Mouse (Mus musculus): ENCODE results near the gene C2cd2. TPM values are rescaled to one million over a fixed set of nuclear protein-coding genes. Genes with fewer than 3 reads are reported as not detected.

The C2cd2 gene
- polyA plus RNA-seq, 1 experiment from 2014 or later: 15.5 TPM

GRCm38 (mm10) chr16:97960348-97960747 lies 2.0 kb downstream of the C2cd2 start:
- Histone ChIP-seq H3K27ac (no peak overlapping the region), H3K36me3 (ENCODE audit: insufficient read depth, low read length) (peaks cover 5% of the 10 kb centered on the region; the same call in 1 of the 2 replicates), H3K4me3 (replicated peaks; ENCODE audit: low read depth, low read length) (no peak overlapping the region), H3K4me2 (ENCODE audit: low read length) (no peak overlapping the region), H3K9me3 (replicated peaks; ENCODE audit: low read length) (no peaks in the 10 kb centered on the region), H3K4me1 (replicated peaks; ENCODE audit: insufficient read depth, low read length) (peaks cover 6% of the 10 kb centered on the region; the same call in 1 of the 2 replicates), H3K27me3 (ENCODE audit: insufficient read depth, low read length) (no peaks in the 10 kb centered on the region), H3K9ac (ENCODE audit: low read depth, low read length) (no peak overlapping the region)
- DNase-seq (ENCODE audit: low spot score): no peak
- no peak for TF ChIP-seq CTCF (IDR thresholded peaks at IDR 0.05; ENCODE audit: low read depth)
- 85% methylated on average over 3 of the region's 3 CpGs for WGBS
- ATAC-seq (replicated peaks; ENCODE audit: low FRiP score, low read depth): no peak

- no peaks in the 10 kb centered on the region for H3K9me3 ChIP-seq (replicated peaks; ENCODE audit: low read length)
- H3K9ac ChIP-seq (ENCODE audit: low read depth, low read length): no peak overlapping the region
- no peak overlapping the region for H3K4me2 ChIP-seq (ENCODE audit: low read length)
- H3K4me1 ChIP-seq (replicated peaks; ENCODE audit: insufficient read depth, low read length): peaks cover 6% of the 10 kb centered on the region; the same call in 1 of the 2 replicates
- peaks cover 5% of the 10 kb centered on the region; the same call in 1 of the 2 replicates for H3K36me3 ChIP-seq (ENCODE audit: insufficient read depth, low read length)
- H3K27ac ChIP-seq: no peak overlapping the region
- H3K4me3 ChIP-seq (replicated peaks; ENCODE audit: low read depth, low read length): no peak overlapping the region
- H3K27me3 ChIP-seq (ENCODE audit: insufficient read depth, low read length): no peaks in the 10 kb centered on the region
- ATAC-seq (replicated peaks; ENCODE audit: low FRiP score, low read depth) (no peak), DNase-seq (ENCODE audit: low spot score) (no peak)
- TF ChIP-seq CTCF (IDR thresholded peaks at IDR 0.05; ENCODE audit: low read depth): no peak
Measured at GRCm38 (mm10) chr16:97958401-97958973, 3.9 kb downstream of the C2cd2 start.

GRCm38 (mm10) chr16:97957626-97958025 lies 4.8 kb downstream of the C2cd2 start:
- ATAC-seq (replicated peaks; ENCODE audit: low FRiP score, low read depth) (no peak), DNase-seq (ENCODE audit: low spot score) (no peak)
- no peak overlapping the region for H3K4me2 ChIP-seq (ENCODE audit: low read length)
- H3K4me1 ChIP-seq (replicated peaks; ENCODE audit: insufficient read depth, low read length): peaks cover 6% of the 10 kb centered on the region; the same call in 1 of the 2 replicates
- no peak overlapping the region for H3K27ac ChIP-seq
- H3K4me3 ChIP-seq (replicated peaks; ENCODE audit: low read depth, low read length): no peak overlapping the region
- no peak overlapping the region for H3K9ac ChIP-seq (ENCODE audit: low read depth, low read length)
- H3K9me3 ChIP-seq (replicated peaks; ENCODE audit: low read length): no peaks in the 10 kb centered on the region
- no peak for TF ChIP-seq CTCF (IDR thresholded peaks at IDR 0.05; ENCODE audit: low read depth)
- H3K36me3 ChIP-seq (ENCODE audit: insufficient read depth, low read length): peaks cover 8% of the 10 kb centered on the region; the same call in 1 of the 2 replicates
- no peaks in the 10 kb centered on the region for H3K27me3 ChIP-seq (ENCODE audit: insufficient read depth, low read length)

- H3K36me3 ChIP-seq (ENCODE audit: insufficient read depth, low read length): peaks cover 24% of the 10 kb centered on the region
- no peaks in the 10 kb centered on the region for H3K27me3 ChIP-seq (ENCODE audit: insufficient read depth, low read length)
- H3K9ac ChIP-seq (ENCODE audit: low read depth, low read length): no peak overlapping the region
- peaks cover 6% of the 10 kb centered on the region; the same call in 1 of the 2 replicates for H3K4me1 ChIP-seq (replicated peaks; ENCODE audit: insufficient read depth, low read length)
- H3K4me2 ChIP-seq (ENCODE audit: low read length): no peak overlapping the region
- no peak for TF ChIP-seq CTCF (IDR thresholded peaks at IDR 0.05; ENCODE audit: low read depth)
- H3K27ac ChIP-seq: no peak overlapping the region
- 76% methylated on average over 2 of the region's 2 CpGs for WGBS
- no peaks in the 10 kb centered on the region for H3K9me3 ChIP-seq (replicated peaks; ENCODE audit: low read length)
- H3K4me3 ChIP-seq (replicated peaks; ENCODE audit: low read depth, low read length): no peak overlapping the region
- ATAC-seq (replicated peaks; ENCODE audit: low FRiP score, low read depth) (no peak), DNase-seq (ENCODE audit: low spot score) (no peak)
Measured at GRCm38 (mm10) chr16:97956011-97956410, 6.4 kb downstream of the C2cd2 start.

GRCm38 (mm10) chr16:97953300-97953699 lies 9.1 kb downstream of the C2cd2 start:
- H3K4me2 ChIP-seq (ENCODE audit: low read length): no peak overlapping the region
- 90% methylated on average over 2 of the region's 2 CpGs for WGBS
- TF ChIP-seq CTCF (IDR thresholded peaks at IDR 0.05; ENCODE audit: low read depth): no peak
- ATAC-seq (replicated peaks; ENCODE audit: low FRiP score, low read depth): no peak
- no peak overlapping the region for H3K9ac ChIP-seq (ENCODE audit: low read depth, low read length)
- H3K4me3 ChIP-seq (replicated peaks; ENCODE audit: low read depth, low read length): no peak overlapping the region
- H3K9me3 ChIP-seq (replicated peaks; ENCODE audit: low read length): no peaks in the 10 kb centered on the region
- DNase-seq (ENCODE audit: low spot score): no peak
- no peaks in the 10 kb centered on the region for H3K4me1 ChIP-seq (replicated peaks; ENCODE audit: insufficient read depth, low read length)
- no peak overlapping the region for H3K27ac ChIP-seq
- no peaks in the 10 kb centered on the region for H3K27me3 ChIP-seq (ENCODE audit: insufficient read depth, low read length)
- peaks cover 41% of the 10 kb centered on the region for H3K36me3 ChIP-seq (ENCODE audit: insufficient read depth, low read length)

GRCm38 (mm10) chr16:97952801-97953200 lies 9.6 kb downstream of the C2cd2 start:
- no peak for DNase-seq (ENCODE audit: low spot score)
- 90% methylated on average over 9 of the region's 9 CpGs for WGBS
- Histone ChIP-seq H3K4me1 (replicated peaks; ENCODE audit: insufficient read depth, low read length) (no peaks in the 10 kb centered on the region), H3K27me3 (ENCODE audit: insufficient read depth, low read length) (no peaks in the 10 kb centered on the region), H3K4me3 (replicated peaks; ENCODE audit: low read depth, low read length) (no peak overlapping the region), H3K27ac (no peak overlapping the region), H3K9ac (ENCODE audit: low read depth, low read length) (no peak overlapping the region), H3K4me2 (ENCODE audit: low read length) (no peak overlapping the region), H3K9me3 (replicated peaks; ENCODE audit: low read length) (no peaks in the 10 kb centered on the region), H3K36me3 (ENCODE audit: insufficient read depth, low read length) (peaks cover 41% of the 10 kb centered on the region)
- no peak for ATAC-seq (replicated peaks; ENCODE audit: low FRiP score, low read depth)
- no peak for TF ChIP-seq CTCF (IDR thresholded peaks at IDR 0.05; ENCODE audit: low read depth)

- no peak overlapping the region for H3K9ac ChIP-seq (ENCODE audit: low read depth, low read length)
- ATAC-seq (replicated peaks; ENCODE audit: low FRiP score, low read depth) (no peak), DNase-seq (ENCODE audit: low spot score) (no peak)
- no peak overlapping the region for H3K4me3 ChIP-seq (replicated peaks; ENCODE audit: low read depth, low read length)
- H3K4me2 ChIP-seq (ENCODE audit: low read length): no peak overlapping the region
- H3K4me1 ChIP-seq (replicated peaks; ENCODE audit: insufficient read depth, low read length): no peaks in the 10 kb centered on the region
- TF ChIP-seq CTCF (IDR thresholded peaks at IDR 0.05; ENCODE audit: low read depth): no peak
- peaks cover 41% of the 10 kb centered on the region for H3K36me3 ChIP-seq (ENCODE audit: insufficient read depth, low read length)
- 93% methylated on average over 4 of the region's 4 CpGs for WGBS
- no peak overlapping the region for H3K27ac ChIP-seq
- H3K27me3 ChIP-seq (ENCODE audit: insufficient read depth, low read length): no peaks in the 10 kb centered on the region
- H3K9me3 ChIP-seq (replicated peaks; ENCODE audit: low read length): no peaks in the 10 kb centered on the region
Measured at GRCm38 (mm10) chr16:97952371-97952770, 10.0 kb downstream of the C2cd2 start.

Data from kidney, postnatal 0 days (tissue).